Mouse (Mus musculus) hindbrain, embryonic 11.5 days (tissue): Measurements from ENCODE around the gene Gatd1. TPM values are rescaled to one million over a fixed set of nuclear protein-coding genes. Genes with fewer than 3 reads are reported as not detected.
A peak's percentile ranks its signal among the peaks of the same experiment; 100 is the strongest.

ENCODE experiments used
- ATAC-seq: fragments of 200-750 bp; cut with Nextera tagmentation; 2 replicates; pipeline ENCODE4 v1.8.0; 2017; ENCODE audit warnings: mild to moderate bottlenecking, moderate TSS enrichment, moderate library complexity; ENCODE audit not compliant: low FRiP score
- DNase-seq: peaks from one replicate; pipeline ENCODE4 v3.0.0-alpha.2; 2015; ENCODE audit warnings: low spot score
- H3K27ac ChIP-seq: fragments of 300-500 bp; sonication (generic); 2 replicates; pipeline ENCODE4 v1.5.1; 2014; ENCODE audit warnings: mild to moderate bottlenecking, low read depth, low read length
- H3K27me3 ChIP-seq: fragments of 300-500 bp; sonication (generic); 2 replicates; pipeline ENCODE4 v1.6.1; 2014; ENCODE audit warnings: mild to moderate bottlenecking, low read length, moderate library complexity, mixed read lengths; ENCODE audit not compliant: control insufficient read depth, insufficient read depth
- H3K36me3 ChIP-seq: fragments of 300-500 bp; sonication (generic); 2 replicates; pipeline ENCODE4 v1.6.1; 2014; ENCODE audit warnings: mild to moderate bottlenecking, low read length, moderate library complexity, mixed read lengths; ENCODE audit not compliant: control insufficient read depth, insufficient read depth
- H3K4me1 ChIP-seq: fragments of 300-500 bp; sonication (generic); replicated peaks from 2 replicates; pipeline ENCODE4 v1.6.1; 2014; ENCODE audit warnings: low read length, mixed read lengths; ENCODE audit not compliant: control insufficient read depth, insufficient read depth
- H3K4me2 ChIP-seq: fragments of 300-500 bp; sonication (generic); replicated peaks from 2 replicates; pipeline ENCODE4 v1.6.1; 2014; ENCODE audit warnings: mild to moderate bottlenecking, low read depth, low read length
- H3K4me3 ChIP-seq: fragments of 300-500 bp; sonication (generic); 2 replicates; pipeline ENCODE4 v1.5.1; 2014; ENCODE audit warnings: low read depth, low read length
- H3K9ac ChIP-seq: fragments of 300-500 bp; sonication (generic); 2 replicates; pipeline ENCODE4 v1.6.1; 2014; ENCODE audit warnings: low read depth, low read length
- H3K9me3 ChIP-seq: fragments of 300-500 bp; sonication (generic); 2 replicates; pipeline ENCODE4 v1.6.1; 2016; ENCODE audit warnings: low read length; ENCODE audit not compliant: control insufficient read depth
- WGBS: fragments of 180-500 bp; shearing (Covaris S2); extraction: QIAGEN DNeasy Blood & Tissue Kit; methylation state at CpG from one replicate; pipeline ENCODE4 v1.1.7; 2014; 5-methylcytosine and 5-hydroxymethylcytosine counted together
- polyA plus RNA-seq: library from polyadenylated mRNA; unstranded; fragments of >200 nt; fragmentation: Nextera tagmentation; extraction: Ambion mirVana; gene quantifications from 2 replicates; pipeline ENCODE4 v1.2.1, GENCODE M21; 2014

The Gatd1 gene
- polyA plus RNA-seq, 1 experiment from 2014 or later = 48.1 TPM

- under 1% methylated on average over 57 of the region's 57 CpGs for WGBS
- peak; percentile 97 for DNase-seq
- Histone ChIP-seq H3K27me3 (no peaks in the 10 kb centered on the region), H3K4me3 (peak within 1 kb of the TSS; percentile 72), H3K4me2 (peak within 1 kb of the TSS; percentile 68), H3K4me1 (0 out of 2 replicates have a peak, but pooled peaks cover 6% of the 10 kb centered on the region), H3K36me3 (peaks cover 2% of the 10 kb centered on the region; the same call in 1 of the 2 replicates), H3K27ac (peak within 1 kb of the TSS; percentile 51; the same call in 1 of the 2 replicates), H3K9ac (peak within 1 kb of the TSS; percentile 57), H3K9me3 (no peaks in the 10 kb centered on the region)
- ATAC-seq = peak; percentile 94
Measured at GRCm38 (mm10) chr7:141391625-141392551, 22.0 kb downstream of the Gatd1 start, which contains the start of gene Taldo1. Gene Taldo1 (plus strand): TSS chr7:141392199.

DNA sequence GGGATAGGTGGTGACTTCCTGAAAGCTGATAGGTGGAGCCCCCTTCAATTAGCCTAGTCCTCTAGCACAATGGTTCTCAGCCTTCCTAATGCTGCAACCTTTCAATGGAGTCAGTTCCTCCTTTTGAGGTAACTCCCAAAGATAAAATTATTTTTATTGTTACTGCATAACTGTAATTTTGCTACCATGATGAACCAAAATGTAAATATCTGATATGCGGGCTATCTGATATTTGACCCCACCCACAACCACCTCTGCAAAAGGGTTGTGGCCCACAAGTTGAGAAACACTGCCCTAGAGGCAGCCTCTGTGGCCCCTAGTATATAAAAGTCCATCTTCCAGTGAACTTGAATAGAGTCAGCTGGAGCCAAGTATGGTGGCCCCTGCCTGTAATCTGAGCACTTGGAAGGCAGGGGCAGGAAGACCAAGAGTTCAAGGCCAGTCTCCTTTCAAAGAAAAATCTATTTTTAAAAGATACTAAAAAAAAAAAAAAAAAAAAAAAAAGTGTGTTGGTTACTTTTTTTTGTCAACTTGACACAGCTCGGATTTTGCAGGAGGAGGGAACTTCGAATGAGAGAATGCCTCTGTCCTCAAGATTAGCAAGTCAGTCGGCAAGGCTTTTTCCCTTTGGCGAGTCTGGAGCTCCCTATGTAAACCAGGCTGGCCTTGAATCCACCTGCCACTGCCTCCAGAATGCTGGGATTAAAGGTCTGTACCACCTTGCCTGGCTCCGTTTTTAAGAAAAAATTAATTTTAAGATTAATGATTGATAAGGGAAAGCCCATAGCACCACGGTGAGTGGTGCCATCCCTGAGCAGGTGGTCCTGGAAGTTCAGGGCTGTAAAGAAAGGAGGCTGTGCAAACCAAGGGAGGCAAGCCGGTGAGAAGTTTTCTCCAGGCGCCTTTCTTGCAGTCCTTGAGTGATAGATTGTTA lies 23.3 kb downstream of the Gatd1 start:
- H3K27ac ChIP-seq = no peak overlapping the region
- ATAC-seq = no peak

GRCm38 (mm10) chr7:141388487-141389109 lies 25.3 kb downstream of the Gatd1 start:
- no peak overlapping the region for H3K9ac ChIP-seq
- H3K27ac ChIP-seq = no peak overlapping the region
- no peak overlapping the region for H3K4me2 ChIP-seq
- DNase-seq (no peak), ATAC-seq (no peak)
- H3K9me3 ChIP-seq = no peaks in the 10 kb centered on the region
- H3K4me3 ChIP-seq = no peak overlapping the region
- H3K4me1 ChIP-seq = 0 out of 2 replicates have a peak, but pooled peaks cover 6% of the 10 kb centered on the region
- H3K36me3 ChIP-seq = no peaks in the 10 kb centered on the region
- 62% methylated on average over 3 of the region's 3 CpGs for WGBS
- no peaks in the 10 kb centered on the region for H3K27me3 ChIP-seq

More for the DNA sequence above, 23.3 kb downstream of the Gatd1 start:
- Histone ChIP-seq H3K36me3 (no peaks in the 10 kb centered on the region), H3K9me3 (no peaks in the 10 kb centered on the region), H3K4me1 (0 out of 2 replicates have a peak, but pooled peaks cover 6% of the 10 kb centered on the region), H3K4me2 (no peak overlapping the region), H3K9ac (no peak overlapping the region), H3K27me3 (no peaks in the 10 kb centered on the region), H3K4me3 (no peak overlapping the region)
- DNase-seq = no peak
- 61% methylated on average over 9 of the region's 9 CpGs for WGBS

DNA sequence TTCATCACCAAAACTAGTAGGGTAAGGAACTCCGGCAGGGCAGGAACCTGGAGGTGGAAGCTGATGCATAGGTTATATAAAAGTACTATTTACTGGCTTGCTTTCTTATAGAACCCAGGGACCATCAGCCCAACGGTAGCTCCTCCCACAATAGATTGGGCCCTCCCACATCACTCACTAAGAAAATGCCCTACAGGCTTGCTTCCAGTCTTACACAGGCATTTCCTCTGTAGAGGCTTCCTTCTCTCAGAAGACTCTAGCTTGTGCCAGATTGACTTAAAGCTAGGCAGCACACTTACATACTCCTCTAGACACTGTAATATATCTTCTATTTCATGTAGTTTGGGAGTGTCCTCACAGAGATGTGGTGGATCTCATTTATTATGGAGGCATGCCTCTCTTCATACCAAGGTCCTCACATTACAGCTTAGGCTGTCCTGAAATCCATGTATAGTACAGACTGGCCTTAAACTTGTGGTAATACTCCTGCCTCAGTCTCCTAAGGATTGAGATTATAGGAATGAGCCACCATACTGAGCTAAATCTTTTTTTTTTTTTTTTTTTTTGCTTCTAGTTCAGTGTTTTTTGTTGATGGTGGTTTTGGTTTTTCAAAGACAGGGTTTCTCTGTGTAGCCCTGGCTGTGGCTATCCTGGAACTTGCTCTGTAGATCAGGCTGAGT lies 26.0 kb downstream of the Gatd1 start:
- no peak overlapping the region for H3K9ac ChIP-seq
- H3K4me2 ChIP-seq = no peak overlapping the region
- no peaks in the 10 kb centered on the region for H3K9me3 ChIP-seq
- H3K4me1 ChIP-seq = 0 out of 2 replicates have a peak, but pooled peaks cover 3% of the 10 kb centered on the region
- H3K27ac ChIP-seq = no peak overlapping the region
- no peaks in the 10 kb centered on the region for H3K27me3 ChIP-seq
- ATAC-seq (no peak), DNase-seq (no peak)
- 58% methylated on average over 2 of the region's 2 CpGs for WGBS
- no peaks in the 10 kb centered on the region for H3K36me3 ChIP-seq
- H3K4me3 ChIP-seq = no peak overlapping the region

DNA sequence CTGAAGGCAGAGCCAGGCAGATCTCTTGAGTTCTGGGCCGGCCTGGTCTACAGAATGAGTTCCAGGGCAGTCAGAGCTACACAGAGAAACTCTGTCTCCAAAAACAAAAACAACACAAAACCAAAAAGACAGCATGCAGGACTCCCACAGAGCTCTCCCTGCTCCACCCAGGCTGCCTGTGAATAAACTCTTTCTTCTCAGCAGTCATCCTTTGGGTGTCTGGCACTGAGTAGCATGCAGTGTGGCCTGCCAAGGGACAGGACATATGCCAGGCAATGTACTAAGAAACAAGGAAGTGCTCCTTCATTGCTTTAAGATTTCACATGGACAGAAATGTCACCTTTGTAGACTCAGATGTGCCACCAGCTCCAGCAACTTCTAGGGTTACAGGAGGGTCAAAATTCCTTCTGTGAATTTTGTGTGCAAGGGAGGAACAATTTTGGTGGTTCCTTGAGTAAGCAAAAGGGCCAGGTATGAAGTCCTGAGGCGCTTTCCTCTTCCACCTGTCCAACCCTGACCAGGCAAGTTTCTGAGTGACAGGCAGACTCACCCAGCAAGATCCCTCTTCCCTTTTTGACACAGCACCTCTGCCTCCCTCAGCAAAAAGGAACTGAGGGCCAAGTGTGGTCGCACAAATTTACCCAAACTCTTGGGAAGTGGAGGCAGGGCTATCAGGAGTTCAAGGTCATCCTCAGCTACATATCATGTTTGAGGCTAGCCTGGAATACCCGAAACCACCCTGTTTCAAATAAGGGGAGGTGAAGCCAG lies 32.7 kb downstream of the Gatd1 start:
- Histone ChIP-seq H3K4me3 (no peak overlapping the region), H3K9ac (no peak overlapping the region), H3K27me3 (no peaks in the 10 kb centered on the region), H3K9me3 (no peaks in the 10 kb centered on the region), H3K4me1 (no peaks in the 10 kb centered on the region), H3K4me2 (no peak overlapping the region), H3K36me3 (no peaks in the 10 kb centered on the region), H3K27ac (no peak overlapping the region)
- WGBS = 75% methylated on average over 4 of the region's 4 CpGs
- ATAC-seq (no peak), DNase-seq (no peak)

GRCm38 (mm10) chr7:141379584-141379983 lies 34.4 kb downstream of the Gatd1 start:
- Histone ChIP-seq H3K36me3 (no peaks in the 10 kb centered on the region), H3K27ac (no peak overlapping the region), H3K4me1 (no peaks in the 10 kb centered on the region), H3K9me3 (no peaks in the 10 kb centered on the region), H3K4me2 (no peak overlapping the region), H3K27me3 (no peaks in the 10 kb centered on the region), H3K4me3 (no peak overlapping the region), H3K9ac (no peak overlapping the region)
- ATAC-seq (no peak), DNase-seq (no peak)
- WGBS = 70% methylated on average over 4 of the region's 4 CpGs

- H3K4me3 ChIP-seq = no peak overlapping the region
- H3K4me2 ChIP-seq = no peak overlapping the region
- H3K27me3 ChIP-seq = no peaks in the 10 kb centered on the region
- no peak overlapping the region for H3K9ac ChIP-seq
- DNase-seq (no peak), ATAC-seq (no peak)
- H3K9me3 ChIP-seq = no peaks in the 10 kb centered on the region
- no peaks in the 10 kb centered on the region for H3K4me1 ChIP-seq
- no peaks in the 10 kb centered on the region for H3K36me3 ChIP-seq
- no peak overlapping the region for H3K27ac ChIP-seq
Measured at GRCm38 (mm10) chr7:141374399-141374798, 39.5 kb downstream of the Gatd1 start.
